Mouse (Mus musculus): ENCODE measurements around the gene Strc. TPM values are rescaled to one million over a fixed set of nuclear protein-coding genes. Genes with fewer than 3 reads are reported as not detected.

Strc gene
- polyA plus RNA-seq, 2 experiments = not detected

- DNase-seq (ENCODE audit: low read depth in 3 of 3, low spot score in 3 of 3) (no peak), ATAC-seq (ENCODE audit: insufficient read depth) (no peak)
- WGBS (ENCODE audit: insufficient replicate concordance) = 44% methylated on average over 3 of the region's 3 CpGs
- Histone ChIP-seq H3K4me2 (ENCODE audit: low read depth) (no peak overlapping the region), H3K4me1 (replicated peaks; ENCODE audit: control insufficient read depth in 2 of 2, insufficient read depth in 2 of 2, low read length in 1 of 2) (no peaks in the 10 kb centered on the region), H3K4me3 (ENCODE audit: insufficient read depth in 1 of 2, low read depth in 2 of 2, low read length in 2 of 2) (no peak overlapping the region), H3K36me3 (replicated peaks; ENCODE audit: control insufficient read depth, insufficient read depth, low read depth) (no peaks in the 10 kb centered on the region), H3K9me3 (ENCODE audit: control insufficient read depth, low read length) (no peaks in the 10 kb centered on the region), H3K27me3 (ENCODE audit: control insufficient read depth, insufficient read depth, low read length) (no peaks in the 10 kb centered on the region), H3K27ac (no peak overlapping the region), H3K9ac (replicated peaks) (no peak overlapping the region)
- TF ChIP-seq CTCF (IDR thresholded peaks at IDR 0.05; ENCODE audit: low read depth) (no peak), EP300 (IDR thresholded peaks at IDR 0.05; ENCODE audit: low read depth) (no peak)
Measured at GRCm38 (mm10) chr2:121372266-121372665, 14.7 kb downstream of the Strc start.

DNA sequence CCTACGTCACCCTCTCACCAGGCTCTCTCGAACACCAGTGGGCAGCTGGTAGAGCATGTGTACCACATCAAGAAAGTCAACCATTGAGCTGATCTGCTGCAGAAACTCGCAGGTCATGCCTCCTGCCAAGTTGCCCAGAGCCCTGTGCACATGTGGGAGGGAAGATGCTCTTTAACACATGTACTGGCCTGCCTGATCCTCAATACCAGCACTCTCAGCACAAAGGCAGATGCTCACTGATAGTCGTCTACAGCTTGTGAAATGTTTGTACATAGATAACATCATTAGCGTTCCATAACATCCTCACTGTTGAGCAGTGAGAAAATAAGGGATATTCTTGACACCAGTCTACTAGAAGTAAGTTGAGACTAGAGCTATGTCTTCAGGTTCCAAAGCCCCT, 16.0 kb downstream of the Strc start:
- H3K4me3 ChIP-seq (ENCODE audit: insufficient read depth in 1 of 2, low read depth in 2 of 2, low read length in 2 of 2) = no peak overlapping the region
- no peak overlapping the region for H3K9ac ChIP-seq (replicated peaks)
- no peaks in the 10 kb centered on the region for H3K9me3 ChIP-seq (ENCODE audit: control insufficient read depth, low read length)
- H3K4me2 ChIP-seq (ENCODE audit: low read depth) = no peak overlapping the region
- no peaks in the 10 kb centered on the region for H3K27me3 ChIP-seq (ENCODE audit: control insufficient read depth, insufficient read depth, low read length)
- DNase-seq (ENCODE audit: low read depth in 3 of 3, low spot score in 3 of 3) (no peak), ATAC-seq (ENCODE audit: insufficient read depth) (no peak)
- H3K27ac ChIP-seq = no peak overlapping the region
- WGBS (ENCODE audit: insufficient replicate concordance) = 60% methylated on average over 5 of the region's 5 CpGs
- no peaks in the 10 kb centered on the region for H3K4me1 ChIP-seq (replicated peaks; ENCODE audit: control insufficient read depth in 2 of 2, insufficient read depth in 2 of 2, low read length in 1 of 2)
- no peak for TF ChIP-seq EP300 (IDR thresholded peaks at IDR 0.05; ENCODE audit: low read depth)
- TF ChIP-seq CTCF (IDR thresholded peaks at IDR 0.05; ENCODE audit: low read depth) = no peak
- no peaks in the 10 kb centered on the region for H3K36me3 ChIP-seq (replicated peaks; ENCODE audit: control insufficient read depth, insufficient read depth, low read depth)

DNA sequence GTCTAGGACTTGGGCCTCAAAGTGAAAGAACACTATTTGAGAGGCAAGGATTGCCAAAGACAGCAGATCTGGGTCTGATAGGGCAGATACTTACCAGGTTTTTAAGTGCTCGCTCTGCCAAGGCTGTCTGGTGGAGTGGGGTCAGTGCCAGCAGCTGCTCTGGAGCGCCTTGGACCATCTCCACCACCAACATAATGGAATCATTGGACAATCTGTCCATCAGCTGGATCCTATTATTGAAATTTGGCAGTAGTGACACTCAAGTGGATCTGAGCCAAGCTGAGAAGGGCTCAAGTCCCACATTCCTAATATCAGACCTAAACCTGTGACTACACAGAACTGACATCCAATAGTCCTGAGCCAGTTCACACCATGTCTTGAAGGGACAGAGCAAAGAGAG, 18.1 kb downstream of the Strc start:
- DNase-seq (ENCODE audit: low read depth in 3 of 3, low spot score in 3 of 3) = no peak
- no peak overlapping the region for H3K9ac ChIP-seq (replicated peaks)
- no peak overlapping the region for H3K27ac ChIP-seq
- H3K36me3 ChIP-seq (replicated peaks; ENCODE audit: control insufficient read depth, insufficient read depth, low read depth) = no peaks in the 10 kb centered on the region
- no peak overlapping the region for H3K4me3 ChIP-seq (ENCODE audit: insufficient read depth in 1 of 2, low read depth in 2 of 2, low read length in 2 of 2)
- no peak overlapping the region for H3K4me2 ChIP-seq (ENCODE audit: low read depth)
- H3K27me3 ChIP-seq (ENCODE audit: control insufficient read depth, insufficient read depth, low read length) = no peaks in the 10 kb centered on the region
- TF ChIP-seq EP300 (IDR thresholded peaks at IDR 0.05; ENCODE audit: low read depth) = no peak
- TF ChIP-seq CTCF (IDR thresholded peaks at IDR 0.05; ENCODE audit: low read depth) = no peak
- no peak for ATAC-seq (ENCODE audit: insufficient read depth)
- H3K4me1 ChIP-seq (replicated peaks; ENCODE audit: control insufficient read depth in 2 of 2, insufficient read depth in 2 of 2, low read length in 1 of 2) = no peaks in the 10 kb centered on the region
- WGBS (ENCODE audit: insufficient replicate concordance) = 60% methylated on average over 2 of the region's 2 CpGs
- H3K9me3 ChIP-seq (ENCODE audit: control insufficient read depth, low read length) = no peaks in the 10 kb centered on the region

DNA sequence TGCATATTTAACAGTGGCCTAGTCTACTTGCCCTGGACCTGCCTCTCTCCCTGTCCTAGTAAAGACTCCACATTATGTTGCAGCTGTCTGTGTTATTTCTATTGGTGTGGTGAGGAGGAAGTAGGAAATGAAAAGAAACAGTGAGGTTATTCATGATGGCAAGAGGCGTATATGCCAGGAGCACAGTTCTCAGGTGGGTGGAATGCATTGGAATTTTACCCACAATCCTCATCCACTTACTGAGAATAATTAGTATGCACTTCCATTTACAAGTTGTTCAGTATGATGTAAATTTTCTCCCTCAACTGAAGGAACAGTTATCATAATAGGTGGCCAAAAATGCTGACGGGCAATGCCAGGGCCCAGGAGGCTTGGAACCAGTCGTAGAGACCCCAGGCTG, 23.3 kb downstream of the Strc start:
- WGBS (ENCODE audit: insufficient replicate concordance) = 68% methylated on average over 3 of the region's 3 CpGs
- ATAC-seq (ENCODE audit: insufficient read depth) = no peak

GRCm38 (mm10) chr2:121359461-121359860, 27.5 kb downstream of the Strc start:
- H3K4me2 ChIP-seq (ENCODE audit: low read depth) = no peak overlapping the region
- DNase-seq (ENCODE audit: low read depth in 3 of 3, low spot score in 3 of 3) (no peak), ATAC-seq (ENCODE audit: insufficient read depth) (no peak)
- no peak for TF ChIP-seq EP300 (IDR thresholded peaks at IDR 0.05; ENCODE audit: low read depth)
- H3K9me3 ChIP-seq (ENCODE audit: control insufficient read depth, low read length) = no peaks in the 10 kb centered on the region
- H3K36me3 ChIP-seq (replicated peaks; ENCODE audit: control insufficient read depth, insufficient read depth, low read depth) = no peaks in the 10 kb centered on the region
- WGBS (ENCODE audit: insufficient replicate concordance) = 48% methylated on average over 4 of the region's 4 CpGs
- no peak overlapping the region for H3K9ac ChIP-seq (replicated peaks)
- peaks cover 28% of the 10 kb centered on the region for H3K27me3 ChIP-seq (ENCODE audit: control insufficient read depth, insufficient read depth, low read length)
- H3K4me3 ChIP-seq (ENCODE audit: insufficient read depth in 1 of 2, low read depth in 2 of 2, low read length in 2 of 2) = no peak overlapping the region
- H3K4me1 ChIP-seq (replicated peaks; ENCODE audit: control insufficient read depth in 2 of 2, insufficient read depth in 2 of 2, low read length in 1 of 2) = peaks cover 0 to under 1% of the 10 kb centered on the region in 2 experiments; a peak in 1 of 4 replicates
- no peak overlapping the region for H3K27ac ChIP-seq

More for the DNA sequence above, 23.3 kb downstream of the Strc start:
- Histone ChIP-seq H3K4me3 (ENCODE audit: insufficient read depth in 1 of 2, low read depth in 2 of 2, low read length in 2 of 2) (no peak overlapping the region), H3K4me2 (ENCODE audit: low read depth) (no peak overlapping the region), H3K9ac (replicated peaks) (no peak overlapping the region), H3K27me3 (ENCODE audit: control insufficient read depth, insufficient read depth, low read length) (peaks cover 4% of the 10 kb centered on the region), H3K4me1 (replicated peaks; ENCODE audit: control insufficient read depth in 2 of 2, insufficient read depth in 2 of 2, low read length in 1 of 2) (no peaks in the 10 kb centered on the region), H3K9me3 (ENCODE audit: control insufficient read depth, low read length) (no peaks in the 10 kb centered on the region), H3K27ac (no peak overlapping the region), H3K36me3 (replicated peaks; ENCODE audit: control insufficient read depth, insufficient read depth, low read depth) (no peaks in the 10 kb centered on the region)
- TF ChIP-seq CTCF (IDR thresholded peaks at IDR 0.05; ENCODE audit: low read depth) = no peak
- no peak for TF ChIP-seq EP300 (IDR thresholded peaks at IDR 0.05; ENCODE audit: low read depth)
- no peak for DNase-seq (ENCODE audit: low read depth in 3 of 3, low spot score in 3 of 3)

All from liver, embryonic 14.5 days (tissue).